Mouse (Mus musculus) Patski (cell line): Measurements from ENCODE around the gene Tpcn1. TPM values are rescaled to one million over a fixed set of nuclear protein-coding genes. Genes with fewer than 3 reads are reported as not detected.
"Not testable (repeated sequence)": the region's sequence is repeated elsewhere in the genome, so short reads cannot be mapped to it uniquely, and the experiment has no call there.

Experiments used
- ATAC-seq: fragments of 100-300 bp; one replicate; pipeline ENCODE4 v1.8.0; 2021
- CTCF ChIA-PET: fragments of 350-600 bp; sonication (Branson Sonifier 250); formaldehyde crosslinking; loops from one replicate; lab custom pipeline; 2022; ENCODE audit warnings: inconsistent platforms; lab: Charles Lee
- POLR2A ChIA-PET: fragments of 350-600 bp; sonication (Branson Sonifier 250); formaldehyde crosslinking; loops from one replicate; lab custom pipeline; 2022; ENCODE audit warnings: antibody characterized with exemption, inconsistent platforms; lab: Charles Lee
- DNase-seq: peaks from one replicate; pipeline ENCODE4 v3.0.0-alpha.2; 2011; ENCODE audit warnings: low read depth, low spot score
- H3K27me3 ChIP-seq: fragments of 371-371 bp; one replicate; pipeline ENCODE4 v1.5.1; 2021
- CTCF ChIP-seq: fragments of 100-300 bp; IDR thresholded peaks from one replicate; pipeline ENCODE4 v1.5.1; 2021
- in situ Hi-C: fragments of 300-500 bp; cut with MboI; formaldehyde crosslinking; loops from 3 replicates; pipeline ENCODE4 v1.11.1; 2018; ENCODE audit warnings: low pct_unique_long_range_greater_than_20kb, mixed read lengths
- polyA plus RNA-seq: library from polyadenylated mRNA; unstranded; gene quantifications from one replicate; pipeline ENCODE4 v1.2.3, GENCODE M21; 2021

Tpcn1 gene
- polyA plus RNA-seq, 1 experiment from 2014 or later = 125 TPM

DNA sequence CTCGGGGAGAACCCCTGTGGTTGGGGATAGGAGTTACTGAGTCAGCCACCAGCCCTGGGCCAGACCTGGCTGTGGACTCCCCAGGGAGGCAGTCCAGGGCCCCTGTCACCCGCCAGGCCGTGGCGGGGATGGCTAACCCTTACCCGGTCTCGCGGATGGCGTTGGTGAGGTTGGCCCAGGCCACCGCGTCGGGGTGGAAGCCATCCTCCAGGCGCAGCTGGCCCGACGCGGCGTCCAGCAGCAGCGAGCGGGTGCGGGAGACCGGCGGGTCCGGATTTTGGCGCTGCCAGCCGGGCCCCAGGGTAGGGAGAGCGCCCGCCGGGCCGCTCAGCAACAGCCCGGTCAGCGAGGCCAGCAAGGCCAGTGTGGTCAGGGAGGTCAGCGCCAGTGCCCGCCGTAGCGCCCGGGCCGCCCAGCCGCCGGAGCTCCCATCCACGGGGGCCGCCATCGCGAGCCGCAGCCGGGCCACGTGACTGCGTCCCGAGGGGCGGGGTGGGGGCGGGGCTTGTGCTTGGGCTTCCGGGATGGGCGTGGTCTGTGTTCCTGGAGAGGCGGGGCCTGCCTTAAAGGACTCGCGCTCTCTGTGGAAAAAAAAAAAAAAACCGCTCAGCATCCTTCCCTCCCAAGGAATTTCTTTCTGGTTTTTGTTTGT lies 85.2 kb downstream of the Tpcn1 start, which contains the start of gene Plbd2:
TSS of gene Plbd2 (minus strand) at position 482 of the 652 bp plus-strand sequence.
- in situ Hi-C loops = loop anchor here (5.0 to 25.0 kb wide), 2 partner anchors 104 to 684 kb away; partner anchors contain the start of gene Ptpn11
- ChIA-PET POLR2A (interaction anchor here (0.6 to 1.1 kb wide), 3 partner anchors 8 to 93 kb away, joined by 3 read pairs; no protein-coding TSS in a partner anchor), CTCF (interaction anchor here (1.6 to 3.3 kb wide), 3 partner anchors 93 to 102 kb away, joined by 4 to 20 read pairs (median 7); no protein-coding TSS in a partner anchor)

DNA sequence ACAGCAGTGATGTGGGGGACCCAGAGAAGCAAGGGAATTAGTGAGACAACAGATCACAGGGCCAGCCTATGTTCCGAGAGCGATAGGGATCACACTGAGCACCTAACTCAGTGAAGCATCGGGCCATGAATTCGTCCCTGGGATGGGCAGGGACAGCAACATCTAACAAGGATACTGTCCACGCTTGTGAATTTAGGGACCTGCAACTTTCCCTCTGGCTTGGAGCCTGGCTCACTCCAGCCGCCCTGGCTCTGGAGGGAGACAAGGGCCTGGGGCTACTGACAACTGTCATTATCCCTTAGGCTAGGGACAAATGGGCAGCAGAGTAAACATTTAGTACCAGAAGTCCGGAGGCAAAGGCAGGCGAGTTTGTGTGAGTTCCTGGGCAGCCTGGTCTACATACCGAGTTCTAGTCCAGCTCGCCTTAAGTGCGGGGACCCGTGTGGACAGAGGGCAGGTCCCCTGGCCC lies 85.8 kb downstream of the Tpcn1 start:
- in situ Hi-C loops = loop anchor here (5.0 to 25.0 kb wide), 2 partner anchors 105 to 685 kb away; partner anchors contain the start of gene Ptpn11
- H3K27me3 ChIP-seq = no peaks in the 10 kb centered on the region
- no peak for TF ChIP-seq CTCF
- ChIA-PET CTCF (interaction anchor here (1.6 to 3.3 kb wide), 3 partner anchors 93 to 103 kb away, joined by 4 to 20 read pairs (median 7); no protein-coding TSS in a partner anchor), POLR2A (interaction anchor here (1.1 kb wide), 1 partner anchor 94 kb away, joined by 3 read pairs; no protein-coding TSS in a partner anchor)
- no peak for DNase-seq
- ATAC-seq = peak; percentile 32

More for the DNA sequence above, 85.2 kb downstream of the Tpcn1 start, which contains the start of gene Plbd2:
- no peaks in the 10 kb centered on the region for H3K27me3 ChIP-seq
- DNase-seq (no peak), ATAC-seq (peak; percentile 61)
- TF ChIP-seq CTCF = no peak

DNA sequence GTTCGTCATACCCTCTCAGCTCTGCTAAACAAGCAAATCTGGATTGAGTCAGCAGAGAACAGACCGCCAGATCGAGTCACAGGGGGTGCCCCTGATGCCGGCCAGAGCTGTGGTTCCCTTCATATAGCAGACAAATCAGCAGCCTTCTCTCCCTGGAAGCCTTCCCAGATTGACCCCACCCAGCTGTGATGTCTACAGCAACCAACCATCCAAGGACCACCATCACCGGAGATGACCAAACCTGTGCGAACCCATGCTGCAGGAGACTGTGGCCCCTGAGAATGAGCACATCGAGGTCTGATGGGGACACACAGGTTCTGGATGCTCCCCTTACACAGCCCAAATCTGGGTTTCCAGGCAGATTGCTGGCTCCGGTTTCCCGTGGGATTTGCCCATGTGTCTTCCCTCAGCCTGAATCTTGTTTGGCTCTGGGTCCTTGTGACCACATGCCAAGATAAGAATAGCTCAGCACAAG lies 86.3 kb downstream of the Tpcn1 start:
- in situ Hi-C loops = loop anchor here (5.0 to 25.0 kb wide), 2 partner anchors 105 to 685 kb away; partner anchors contain the start of gene Ptpn11
- H3K27me3 ChIP-seq = no peaks in the 10 kb centered on the region
- ChIA-PET CTCF (interaction anchor here (1.6 to 3.3 kb wide), 3 partner anchors 94 to 103 kb away, joined by 4 to 20 read pairs (median 7); no protein-coding TSS in a partner anchor), POLR2A (interaction anchor here (1.1 kb wide), 1 partner anchor 94 kb away, joined by 3 read pairs; no protein-coding TSS in a partner anchor)
- DNase-seq (no peak), ATAC-seq (no peak)
- no peak for TF ChIP-seq CTCF

GRCm38 (mm10) chr5:120500609-120501008 lies 87.9 kb downstream of the Tpcn1 start:
- POLR2A ChIA-PET, ATAC-seq, CTCF ChIA-PET, H3K27me3 ChIP-seq, DNase-seq: not testable (repeated sequence)
- in situ Hi-C loops = loop anchor here (5.0 to 25.0 kb wide), 2 partner anchors 107 to 687 kb away; partner anchors contain the start of gene Ptpn11

DNA sequence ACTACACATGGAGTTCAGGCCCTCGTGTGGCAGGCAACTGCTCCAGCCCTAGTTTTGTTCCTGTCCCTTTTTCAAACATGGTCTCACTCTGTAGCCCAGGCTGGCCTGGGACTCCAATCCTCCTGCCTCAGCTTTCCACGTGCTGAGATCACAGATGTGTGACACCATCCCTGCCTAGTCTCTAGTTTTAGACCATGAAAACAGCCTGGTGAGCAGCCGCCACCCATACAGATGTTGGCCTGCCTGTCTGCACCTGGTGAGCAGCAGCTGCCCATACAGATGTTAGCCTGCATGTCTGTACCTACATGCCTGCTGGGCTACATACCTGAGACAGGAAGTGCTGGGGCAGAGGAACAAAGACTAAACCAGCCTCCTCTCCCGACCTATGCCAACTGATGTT lies 89.3 kb downstream of the Tpcn1 start:
- no peaks in the 10 kb centered on the region for H3K27me3 ChIP-seq
- POLR2A ChIA-PET = no interaction called here
- CTCF ChIA-PET = no interaction called here
- in situ Hi-C loops = no loop called here
- no peak for DNase-seq
- ATAC-seq = no peak
- TF ChIP-seq CTCF = no peak

DNA sequence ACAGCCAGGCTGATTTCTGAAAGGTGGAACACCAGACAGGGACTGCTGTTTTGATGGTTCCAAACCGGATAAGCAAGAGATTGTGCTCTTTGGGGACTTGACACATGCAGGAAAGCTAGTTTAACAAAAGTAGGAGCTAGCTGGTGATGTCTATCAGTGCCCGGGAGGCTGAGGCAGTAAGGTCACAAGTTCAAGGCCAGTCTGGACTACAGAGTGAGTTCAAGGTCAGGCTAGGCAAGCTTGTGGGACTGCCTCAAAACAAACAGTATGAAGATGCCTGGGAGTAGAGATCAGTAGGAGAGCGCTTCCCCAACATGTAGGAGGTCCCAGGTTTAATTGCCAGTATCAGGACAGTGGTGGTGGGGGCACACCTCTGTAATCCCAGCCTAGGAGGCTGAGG lies 91.4 kb downstream of the Tpcn1 start:
- TF ChIP-seq CTCF = no peak
- no peaks in the 10 kb centered on the region for H3K27me3 ChIP-seq
- ChIA-PET CTCF (interaction anchor here (1.1 kb wide), 1 partner anchor 104 kb away, joined by 3 read pairs; no protein-coding TSS in a partner anchor), POLR2A (no interaction called here)
- in situ Hi-C loops = no loop called here
- ATAC-seq (no peak), DNase-seq (no peak)

DNA sequence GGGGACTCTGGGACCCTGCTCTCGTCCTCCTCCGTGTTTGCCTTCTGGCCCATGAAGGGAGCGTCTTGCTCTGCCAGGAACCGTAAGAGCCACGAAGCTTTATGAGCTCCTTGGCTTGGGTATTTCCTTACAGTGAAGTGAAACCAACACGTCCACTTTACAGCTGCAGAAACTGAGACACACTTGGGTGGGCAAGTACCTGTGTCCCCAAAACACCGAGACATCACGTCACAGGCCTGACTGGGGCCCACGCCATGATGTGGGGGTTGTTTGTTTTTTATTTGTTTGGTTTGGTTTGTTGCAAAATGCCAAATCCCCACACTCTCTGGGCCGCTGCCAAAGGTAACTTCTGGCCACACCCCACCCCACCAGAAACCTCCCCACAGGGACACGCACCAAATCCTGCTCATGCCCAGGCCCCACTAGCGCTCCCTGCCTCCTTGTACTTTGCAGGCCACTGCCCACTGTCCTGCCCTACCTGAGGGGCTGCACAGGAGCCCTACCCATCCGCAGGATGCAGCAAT lies 92.7 kb downstream of the Tpcn1 start:
- no peak for ATAC-seq
- ChIA-PET CTCF (interaction anchor here (2.5 to 3.1 kb wide), 2 partner anchors 29 to 109 kb away, joined by 9 to 13 read pairs; no protein-coding TSS in a partner anchor), POLR2A (interaction anchor here (0.5 to 1.1 kb wide), 4 partner anchors 13 to 110 kb away, joined by 3 read pairs; no protein-coding TSS in a partner anchor)
- no peaks in the 10 kb centered on the region for H3K27me3 ChIP-seq
- no peak for TF ChIP-seq CTCF
- in situ Hi-C loops = no loop called here
- DNase-seq = no peak

DNA sequence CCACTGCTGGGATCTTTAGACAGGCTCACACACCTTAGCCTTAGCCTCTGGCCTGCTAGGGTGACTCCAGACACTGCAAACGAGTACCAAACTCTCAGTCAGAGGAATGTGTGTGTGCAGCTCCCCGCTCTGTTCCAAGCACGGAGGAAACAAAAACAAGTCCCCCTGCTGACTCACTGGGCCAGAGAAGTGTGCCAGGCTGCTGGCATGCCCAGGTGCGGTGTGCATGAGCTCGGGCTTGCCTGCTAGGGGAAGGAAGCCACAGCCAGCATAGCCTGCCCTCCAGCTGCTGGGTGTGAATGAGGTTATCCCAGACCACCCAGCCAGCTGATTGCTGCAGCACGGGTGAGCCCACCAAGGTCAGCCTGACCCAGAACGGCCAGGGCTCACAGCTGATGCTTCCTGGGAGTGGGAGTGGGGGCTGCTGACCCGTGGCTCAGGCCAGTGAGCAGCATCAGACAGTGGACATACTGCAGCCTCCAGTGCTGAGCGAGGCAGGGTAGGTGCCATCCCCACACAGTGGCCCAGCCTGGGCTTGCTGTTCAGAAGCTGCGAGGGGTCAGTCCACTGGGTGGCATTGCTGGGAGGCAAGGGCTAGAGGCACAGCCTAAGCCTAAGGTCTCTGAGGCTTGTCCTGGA lies 93.3 kb downstream of the Tpcn1 start:
- H3K27me3 ChIP-seq = no peaks in the 10 kb centered on the region
- TF ChIP-seq CTCF = no peak
- DNase-seq (no peak), ATAC-seq (peak; percentile 40)
- in situ Hi-C loops = no loop called here
- ChIA-PET CTCF (interaction anchor here (2.5 to 3.1 kb wide), 2 partner anchors 28 to 110 kb away, joined by 9 to 13 read pairs; no protein-coding TSS in a partner anchor), POLR2A (interaction anchor here (0.5 kb wide), 1 partner anchor 12 kb away, joined by 3 read pairs; no protein-coding TSS in a partner anchor)

- no peaks in the 10 kb centered on the region for H3K27me3 ChIP-seq
- in situ Hi-C loops = no loop called here
- no peak for ATAC-seq
- no peak for DNase-seq
- ChIA-PET CTCF (interaction anchor here (2.5 to 3.1 kb wide), 2 partner anchors 27 to 111 kb away, joined by 9 to 13 read pairs; no protein-coding TSS in a partner anchor), POLR2A (no interaction called here)
- no peak for TF ChIP-seq CTCF
These were observed 94.5 kb downstream of the Tpcn1 start for GRCm38 (mm10) chr5:120493873-120494395.
